Mouse (Mus musculus) cerebellum, postnatal 36 days (tissue): ENCODE measurements around the gene Slc22a13.

Experiments
- DNase-seq, 2 experiments: peaks; one replicate each; pipeline ENCODE4 v3.0.0; 2021 to 2022; ENCODE audit warnings: mixed read lengths in 2 of 2

Slc22a13 gene

DNA sequence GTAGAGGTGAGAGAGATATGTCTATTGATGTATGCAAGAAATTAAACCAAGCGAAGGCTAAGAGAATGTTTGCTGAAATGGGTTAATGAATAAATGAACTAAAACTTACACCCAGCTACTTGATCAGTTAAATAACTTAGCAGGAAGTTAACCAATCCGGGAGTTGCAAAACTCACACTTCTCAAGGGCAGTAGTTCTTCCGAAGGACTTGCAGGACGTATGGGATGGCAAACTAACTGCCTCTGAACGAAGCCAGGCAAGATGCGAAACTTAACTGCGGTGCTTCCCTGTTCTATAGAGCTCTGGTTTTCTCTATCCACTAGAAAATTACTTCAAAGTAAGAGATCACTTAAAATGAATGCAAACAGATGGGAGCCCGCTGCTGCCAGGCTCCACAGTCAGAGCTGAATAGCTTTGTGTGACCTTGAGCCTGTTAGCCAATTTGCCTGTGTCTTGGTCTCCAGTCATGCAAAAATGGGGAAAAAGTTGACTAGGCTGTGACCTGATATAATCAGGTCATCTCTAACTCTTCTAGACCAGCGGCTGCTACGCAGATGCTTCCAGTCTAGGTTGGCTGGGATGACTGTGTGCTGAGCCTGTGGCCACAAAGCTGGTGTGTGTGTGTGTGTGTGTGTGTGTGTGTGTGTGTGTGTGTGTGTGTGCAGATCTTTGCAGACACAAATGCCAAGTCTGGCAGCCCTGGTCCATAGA is 9.6 kb downstream of the Slc22a13 start:
- DNase-seq: no peak

DNA sequence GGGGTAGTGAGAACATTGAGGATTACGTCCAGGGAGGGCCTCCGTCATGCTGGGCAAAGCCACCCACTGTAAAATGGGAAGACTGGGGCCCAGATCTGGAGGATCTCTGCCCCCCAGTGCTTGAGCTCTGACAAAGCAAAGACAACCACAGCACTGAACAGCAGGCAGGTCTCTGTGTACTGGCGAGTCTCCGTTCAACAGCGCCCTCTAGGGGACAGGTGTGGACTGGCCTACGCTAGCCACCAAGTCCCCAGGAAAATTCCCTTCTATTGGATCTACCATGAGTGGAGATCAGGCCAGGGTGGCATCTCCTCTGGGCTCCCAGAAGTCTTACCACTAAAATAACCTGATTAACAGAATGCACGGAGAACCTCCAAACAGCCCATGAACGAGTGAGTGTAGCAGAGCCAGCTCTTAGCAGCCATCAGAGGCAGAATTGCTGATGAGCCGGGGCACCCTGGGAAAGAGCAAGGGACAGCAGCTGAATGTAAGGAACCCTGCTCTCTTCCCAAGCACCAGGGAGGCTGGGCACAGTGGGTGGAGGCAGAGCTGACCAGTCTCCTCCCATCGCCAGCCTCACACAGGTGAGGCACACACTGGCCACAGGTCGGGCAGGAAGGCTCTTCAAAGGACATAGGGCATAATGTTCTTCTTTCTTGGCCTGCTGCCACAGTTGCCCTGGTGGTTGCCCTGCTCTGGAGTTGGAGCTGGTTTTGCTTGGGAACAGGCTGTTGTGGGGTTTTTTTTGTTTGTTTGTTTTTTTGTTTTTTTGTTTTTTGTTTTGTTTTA is 16.5 kb downstream of the Slc22a13 start:
- peak; percentile 56 for DNase-seq

DNA sequence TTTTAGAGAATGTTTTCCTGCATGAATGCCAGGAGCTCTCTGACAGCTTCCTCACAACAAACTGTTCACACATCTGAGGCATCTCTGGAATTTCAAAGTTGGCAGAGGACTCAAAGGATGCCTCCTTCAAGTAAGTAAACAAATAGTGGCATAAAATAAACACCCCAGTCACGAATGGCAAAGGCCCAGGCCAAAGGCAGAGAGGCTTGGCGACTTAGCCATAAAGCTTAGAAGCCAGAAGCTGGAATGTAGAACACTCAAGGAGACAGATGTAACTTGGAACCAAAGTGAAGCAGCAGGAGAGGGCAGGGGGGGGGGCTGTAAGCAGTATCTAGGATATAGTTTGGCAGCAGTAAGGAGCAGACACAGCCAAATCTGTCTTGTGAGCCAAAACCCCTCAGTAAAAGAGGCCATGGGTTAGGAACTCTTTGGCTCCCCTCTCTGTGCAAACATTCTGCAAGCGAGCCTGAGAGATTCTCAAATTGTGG is 27.6 kb downstream of the Slc22a13 start:
- DNase-seq: no peak

DNA sequence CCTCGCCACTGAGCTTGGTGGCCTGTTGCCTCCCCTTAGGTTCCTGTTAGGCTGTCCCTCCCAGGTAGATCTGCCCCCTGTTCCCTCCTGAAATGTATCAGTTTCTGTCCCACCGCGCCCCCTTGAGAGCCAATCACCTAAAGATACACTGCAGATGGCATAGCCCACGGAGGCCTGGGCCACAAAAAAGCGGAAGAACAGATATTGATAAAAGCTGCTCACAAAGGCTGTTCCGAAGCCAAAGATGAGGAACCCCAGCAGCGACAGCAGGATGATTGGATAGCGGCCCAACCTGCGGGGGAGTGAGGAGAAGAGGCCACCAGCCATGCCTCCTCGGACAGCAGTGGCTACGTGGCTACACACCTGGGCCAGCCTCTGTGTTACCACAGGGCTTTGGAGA is 29.6 kb downstream of the Slc22a13 start:
- no peak for DNase-seq

DNA sequence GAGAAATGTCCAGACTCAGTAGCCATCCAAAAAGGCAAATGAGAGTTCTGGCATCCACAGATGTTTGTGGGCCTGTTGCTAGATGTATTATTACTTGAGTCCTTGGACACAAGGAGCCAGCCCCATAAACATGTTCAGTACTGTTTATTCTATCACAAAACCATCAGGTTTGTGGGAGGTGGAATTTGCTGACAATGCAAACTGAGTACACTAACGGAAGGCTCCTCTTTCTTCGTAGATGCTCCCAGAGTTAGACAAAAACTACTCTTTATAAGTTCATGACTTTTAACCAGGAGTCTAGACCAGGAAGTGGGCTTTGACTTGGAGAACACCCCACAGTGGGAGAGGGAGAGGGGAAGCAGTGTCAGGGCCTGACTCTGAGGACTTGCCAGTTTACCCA is 41.3 kb downstream of the Slc22a13 start:
- DNase-seq: no peak

DNA sequence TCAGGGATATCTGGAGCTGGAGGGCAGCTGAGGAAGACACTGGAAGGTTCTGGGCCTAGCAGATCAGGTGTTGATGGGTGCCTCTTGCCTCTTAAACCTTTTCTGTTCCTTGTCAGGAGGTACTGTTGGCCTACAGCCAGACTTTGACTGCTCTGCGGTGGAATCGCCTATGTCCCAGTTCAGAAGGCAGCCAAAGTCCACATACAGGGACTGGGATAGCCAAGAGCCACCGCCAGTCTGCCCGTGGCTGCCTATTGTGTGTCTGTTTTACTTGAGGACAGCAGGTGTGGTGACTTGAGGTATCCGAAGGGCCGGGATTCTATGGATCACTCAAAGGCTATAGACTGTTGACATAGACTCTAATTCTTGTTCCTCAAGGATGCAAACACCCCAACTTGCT is 43.4 kb downstream of the Slc22a13 start:
- no peak for DNase-seq

DNA sequence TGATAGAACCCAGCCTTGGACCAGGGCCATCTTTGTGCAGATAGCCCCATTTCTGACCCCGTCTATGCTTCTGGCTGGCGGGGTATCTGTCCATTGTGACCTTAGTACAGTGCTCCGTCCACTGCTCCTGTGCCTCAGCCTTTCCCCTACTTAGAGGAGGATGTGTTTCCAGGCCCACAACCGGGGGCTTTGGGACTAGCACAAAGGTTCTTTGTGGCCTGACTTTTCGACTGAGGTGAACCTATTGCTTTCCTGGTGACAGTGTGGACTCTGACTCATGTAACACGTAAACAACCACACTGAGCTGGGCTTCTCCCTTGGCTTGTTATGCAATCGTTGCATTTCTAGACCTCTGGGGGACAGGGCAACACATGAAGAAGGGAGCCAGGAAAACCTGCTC is 44.2 kb downstream of the Slc22a13 start:
- DNase-seq: no peak

DNA sequence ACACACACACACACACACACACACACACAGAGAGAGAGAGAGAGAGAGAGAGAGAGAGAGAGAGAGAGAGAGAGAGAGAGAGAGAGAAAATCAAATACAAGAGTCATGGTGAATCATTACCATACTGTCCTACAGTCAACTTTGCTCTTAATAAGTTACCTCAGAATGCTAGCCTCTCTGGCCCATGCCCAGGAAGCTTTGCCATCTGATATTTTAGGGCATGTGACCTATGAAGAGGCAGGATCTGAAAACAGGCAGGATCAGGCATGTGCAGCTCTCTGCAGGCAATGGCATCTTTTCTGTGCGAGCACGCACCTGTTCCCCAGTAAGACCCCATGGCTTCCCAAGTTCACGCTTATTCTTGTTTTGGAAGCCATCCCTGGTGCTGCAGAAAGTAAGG is 48.2 kb downstream of the Slc22a13 start:
- no peak for DNase-seq

DNA sequence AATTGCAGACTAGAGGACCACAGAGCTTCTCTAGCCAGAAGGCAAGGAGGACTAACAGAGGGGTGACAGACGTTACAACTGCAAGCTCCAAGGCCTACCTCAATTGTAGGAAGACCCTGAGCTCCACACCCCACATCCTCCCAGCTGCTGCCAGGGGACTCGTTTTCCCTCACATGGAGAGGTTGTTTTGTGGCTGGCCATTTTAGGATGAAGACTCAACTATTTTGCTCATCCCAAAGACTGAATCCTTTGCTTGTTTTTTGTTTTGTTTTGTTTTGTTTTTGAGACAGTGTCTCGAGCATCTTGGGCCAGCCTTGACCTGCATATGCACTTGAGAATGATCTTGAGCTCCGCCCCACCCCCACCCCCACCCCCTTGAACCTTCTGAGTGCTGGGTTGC is 50.0 kb downstream of the Slc22a13 start, which contains the start of gene Gm47289:
Gene Gm47289, plus strand, starts transcription at position 301 of the 400 bp plus-strand sequence.
- DNase-seq: no peak

DNA sequence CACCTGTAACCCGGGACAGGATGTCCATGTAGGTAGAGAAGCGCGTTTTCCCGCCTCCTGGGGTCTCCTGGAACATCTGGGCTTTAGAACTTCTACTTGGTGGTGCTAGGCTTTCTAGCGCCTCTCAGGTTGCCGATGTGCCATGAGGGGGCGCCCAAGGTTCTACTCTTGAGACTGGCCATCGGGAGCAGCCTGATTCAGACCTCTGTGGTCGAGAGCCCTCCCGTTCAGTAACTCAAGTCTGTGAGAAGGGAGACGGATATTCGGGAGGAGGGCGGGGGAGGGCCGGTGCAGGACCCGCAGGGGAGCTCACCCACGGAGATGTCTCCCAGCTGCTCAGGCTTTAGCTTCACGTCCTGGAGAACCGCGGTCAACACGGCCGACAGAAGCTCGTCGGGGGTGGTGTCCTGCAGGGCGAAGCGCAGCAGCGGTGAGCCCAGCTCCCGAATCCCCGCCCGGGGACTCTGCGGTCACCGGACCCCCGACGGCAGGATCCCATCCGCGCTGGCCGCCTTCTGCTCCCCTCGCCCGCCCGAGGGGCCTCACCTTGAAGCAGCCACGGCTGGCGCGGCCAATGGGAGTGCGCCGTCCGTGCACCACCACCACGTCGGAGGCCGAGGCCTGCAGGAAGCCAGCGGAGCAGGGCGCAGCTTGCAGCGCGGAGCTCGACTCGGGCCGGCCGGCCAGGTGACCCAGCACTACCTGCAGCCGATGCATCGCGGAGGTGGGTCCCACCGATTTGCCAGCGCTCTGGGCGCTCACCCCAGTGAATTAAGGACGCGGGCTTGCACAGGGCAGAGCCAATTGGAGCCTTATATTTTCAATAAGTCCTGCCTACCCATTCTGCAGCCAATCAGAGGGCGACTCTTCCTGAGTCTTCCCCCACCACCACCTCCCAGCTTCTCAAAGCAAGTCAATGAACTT is 52.4 kb downstream of the Slc22a13 start, which contains the start of gene Acaa1b:
Gene Acaa1b, minus strand, starts transcription at position 816 of the 924 bp plus-strand sequence.
- DNase-seq: peak; percentile 54 to 62

DNA sequence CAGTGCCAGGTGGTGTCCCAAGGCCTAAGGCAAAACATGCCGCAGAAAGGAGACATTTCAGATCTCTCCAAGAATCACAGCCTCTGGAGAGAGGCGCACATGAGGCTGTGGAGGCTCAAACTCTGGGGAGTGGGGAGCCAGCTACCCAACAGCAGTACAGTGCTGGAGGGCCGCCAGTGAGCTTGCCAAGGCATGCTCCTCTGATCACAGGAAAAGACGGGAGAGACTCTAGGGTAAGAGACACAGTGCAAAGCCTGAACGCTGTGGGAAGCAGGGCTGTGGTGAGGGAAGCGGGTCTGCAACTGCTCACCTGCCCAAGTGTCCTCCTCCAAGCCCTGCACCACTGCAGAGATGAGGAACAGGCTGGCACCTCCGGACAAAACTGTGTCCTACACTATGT is 53.1 kb downstream of the Slc22a13 start:
- DNase-seq: no peak

DNA sequence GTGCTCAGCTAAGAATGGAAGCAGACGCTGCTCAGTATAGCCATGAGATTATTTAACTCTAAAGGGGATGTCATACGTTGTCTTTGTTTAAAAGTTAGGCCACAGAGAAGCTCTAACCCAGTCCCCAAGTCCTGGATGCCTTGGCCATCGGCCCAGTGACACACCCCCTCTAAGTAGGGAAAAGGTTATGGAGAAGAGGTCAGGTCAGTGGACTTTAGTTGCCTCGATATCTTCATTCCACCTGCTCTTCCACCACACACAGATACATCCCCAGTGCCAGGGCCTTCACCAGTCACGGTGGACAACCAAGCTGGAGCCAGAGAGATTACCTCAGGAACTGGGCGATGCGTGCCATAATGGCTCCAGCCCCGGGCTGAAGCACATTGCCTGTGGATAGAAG is 53.5 kb downstream of the Slc22a13 start:
- DNase-seq: no peak

DNA sequence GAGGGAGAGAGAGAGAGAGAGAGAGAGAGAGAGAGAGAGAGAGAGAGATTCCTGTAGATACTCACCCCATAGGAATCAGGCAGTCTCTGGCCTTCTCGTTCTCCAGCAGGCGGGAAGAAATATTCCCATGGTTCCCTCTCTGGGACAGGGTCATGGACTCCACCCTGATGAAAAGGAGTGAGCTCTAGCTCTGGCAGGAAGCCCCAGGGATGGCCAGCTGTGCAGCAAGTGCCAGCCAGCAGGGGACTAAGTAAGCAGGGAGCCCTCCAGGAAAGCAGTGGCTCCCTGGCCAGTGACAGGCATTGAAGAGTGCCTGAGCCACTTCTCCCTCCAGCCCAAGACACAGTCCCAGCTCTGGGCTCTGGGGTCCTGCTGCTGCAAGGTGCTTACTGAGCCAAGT is 57.1 kb downstream of the Slc22a13 start:
- DNase-seq: no peak

DNA sequence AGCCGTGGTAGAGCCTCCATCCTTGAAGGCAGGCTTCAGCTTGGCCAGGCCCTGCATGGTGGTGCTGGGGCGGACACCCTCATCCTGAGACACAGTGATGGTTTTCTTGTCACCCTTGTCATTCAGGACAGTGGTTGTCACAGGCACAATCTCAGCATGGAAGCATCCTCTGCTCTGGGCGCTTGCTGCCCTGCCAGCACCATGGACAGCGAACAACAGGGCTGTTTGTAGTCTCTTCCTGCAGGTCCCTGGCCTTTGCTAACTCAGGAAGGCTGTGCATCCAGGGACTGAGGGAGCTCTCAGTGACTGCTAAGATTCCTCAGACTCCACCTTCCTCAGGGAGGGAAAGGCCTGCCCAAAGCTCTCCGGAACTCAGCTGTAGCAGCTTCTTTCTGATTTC is 59.3 kb downstream of the Slc22a13 start:
- no peak for DNase-seq

DNA sequence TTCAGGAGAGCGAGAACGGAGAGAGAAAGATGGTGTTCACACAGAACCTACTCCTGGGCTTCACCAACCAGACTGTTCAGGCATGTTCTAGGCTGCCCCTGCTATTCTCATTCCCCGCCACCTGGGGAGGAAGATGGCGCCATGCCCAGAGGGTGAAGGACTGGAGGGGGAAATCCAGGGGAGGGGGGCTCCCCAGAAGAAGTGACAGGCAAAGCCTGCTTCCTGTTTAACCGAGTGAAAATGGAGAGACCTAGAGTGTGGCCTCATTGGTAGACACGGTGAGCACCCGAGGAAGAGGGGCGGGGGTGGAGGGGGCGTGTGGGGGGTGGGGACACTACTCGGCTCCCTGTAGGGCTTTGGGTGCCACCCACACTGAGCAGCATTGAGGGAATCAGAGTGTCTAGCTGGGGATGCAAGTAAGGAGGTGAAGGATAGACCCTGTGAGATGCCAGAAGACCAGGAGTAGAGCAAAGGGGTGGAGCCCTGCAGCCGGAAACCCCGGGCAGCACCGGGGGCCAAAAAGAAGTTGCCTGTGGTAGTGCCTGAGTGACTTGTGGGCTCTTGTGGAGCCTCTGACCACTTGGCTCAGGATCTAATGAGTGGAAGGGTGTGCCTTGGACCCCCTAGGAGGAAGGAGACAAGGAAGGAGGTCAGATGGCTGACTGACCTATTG is 62.7 kb downstream of the Slc22a13 start:
- DNase-seq: no peak

DNA sequence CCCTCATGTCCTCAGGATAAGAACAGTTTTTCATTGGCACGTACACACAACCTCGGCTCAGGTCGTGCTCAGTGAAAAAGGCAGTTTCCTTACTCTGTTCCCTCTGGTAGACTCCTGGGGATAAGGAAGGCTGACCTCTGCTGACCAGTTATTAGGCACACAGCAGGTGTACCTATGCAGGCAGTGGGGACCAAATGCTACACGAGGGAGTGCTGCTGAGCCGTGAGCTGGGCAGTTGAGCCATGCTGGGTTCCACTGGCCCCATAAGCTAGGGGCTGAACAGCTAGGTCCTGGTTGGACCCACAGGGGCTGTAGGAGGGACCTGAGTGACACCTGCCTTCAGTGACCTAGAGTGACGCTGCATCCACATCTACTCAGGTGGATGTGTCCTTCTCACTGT is 63.3 kb downstream of the Slc22a13 start:
- no peak for DNase-seq

DNA sequence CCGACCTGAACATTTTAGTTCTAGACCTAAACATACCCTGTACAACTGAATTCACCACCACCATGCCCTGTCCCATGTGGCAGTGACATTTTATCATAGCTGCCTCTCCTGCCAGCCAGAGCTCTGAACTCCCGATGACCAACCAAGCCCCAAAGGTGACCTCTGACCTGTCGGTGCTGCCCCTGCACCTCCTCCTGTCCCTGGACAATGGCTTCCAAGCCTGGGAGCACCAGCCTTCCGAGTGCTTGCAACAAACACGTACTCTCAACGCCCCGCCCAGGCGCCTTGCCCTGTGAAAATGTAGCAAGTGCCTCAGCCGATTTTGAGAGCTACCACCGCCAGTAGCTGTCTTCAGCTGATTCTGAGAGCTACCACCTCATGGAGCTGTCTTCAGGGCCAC is 63.8 kb downstream of the Slc22a13 start:
- no peak for DNase-seq

DNA sequence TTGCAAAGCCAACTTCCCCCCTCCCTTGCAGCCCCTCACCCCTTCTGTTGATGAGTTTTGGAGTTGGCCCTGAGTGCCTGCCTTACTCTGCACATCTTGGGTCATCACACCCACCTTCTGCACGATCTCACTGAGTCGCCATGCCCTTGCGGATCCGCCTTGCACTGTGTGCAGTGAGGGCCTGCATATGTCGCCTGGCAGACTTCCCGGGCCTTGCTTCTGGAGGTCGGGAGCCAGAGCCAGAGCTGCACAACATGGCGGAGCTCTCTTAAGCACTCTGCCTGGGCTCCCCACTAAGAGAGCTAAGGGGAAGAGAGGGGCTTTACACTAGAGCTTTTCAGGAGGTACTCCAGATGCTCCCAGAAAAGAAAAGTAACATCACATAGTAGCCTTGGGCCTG is 64.2 kb downstream of the Slc22a13 start:
- DNase-seq: peak; percentile 61 to 70

DNA sequence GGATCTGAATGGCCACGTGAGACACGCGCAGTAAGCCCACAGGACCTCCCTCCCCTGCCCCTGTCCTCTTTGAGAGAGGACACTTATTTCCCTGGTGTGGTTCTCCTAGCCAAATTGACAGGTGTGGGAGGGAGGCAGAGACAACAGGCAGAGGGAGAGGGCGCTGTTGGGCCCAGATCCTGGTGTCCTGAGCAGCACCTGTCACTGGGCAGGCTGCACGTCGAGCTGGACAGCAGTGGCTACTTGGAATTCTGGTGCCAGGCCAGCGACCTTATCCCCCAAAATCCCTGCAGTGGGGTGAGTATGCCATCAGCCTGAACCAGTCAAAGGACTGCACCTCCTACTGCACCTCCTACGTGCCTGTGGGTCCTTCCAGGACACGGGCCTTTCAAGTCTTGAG is 65.5 kb downstream of the Slc22a13 start:
- DNase-seq: no peak
